Mouse (Mus musculus) forebrain, embryonic 14.5 days (tissue): ENCODE measurements around the gene Exo5. TPM values are rescaled to one million over a fixed set of nuclear protein-coding genes. Genes with fewer than 3 reads are reported as not detected.

Experiments used
- microRNA-seq: library from miRNA; unstranded; fragments of <30 nt; microRNA quantifications from one replicate; pipeline ENCODE4, GENCODE M21; 2016
- polyA plus RNA-seq: library from polyadenylated mRNA; unstranded; fragments of >200 nt; fragmentation: Nextera tagmentation; extraction: Ambion mirVana; gene quantifications from 2 replicates; pipeline ENCODE4 v1.2.1, GENCODE M21; 2014

Gene Exo5
- polyA plus RNA-seq, 1 experiment from 2014 or later: 41.4 TPM

Small RNA genes within 50 kb of the gene (microRNA-seq; reads per million reads assigned to microRNA genes)
- not detected for gene Mir7015

Other genes with a start within 250 kb of the Exo5 start
- gene Kcnq4, start 176.4 kb downstream of the Exo5 start, polyA plus RNA-seq: 5.0 and 6.5 TPM in 2 replicates
- 120 and 123 TPM in 2 replicates for gene Nfyc, start 93.4 kb downstream of the Exo5 start, polyA plus RNA-seq
- gene Rims3, start 70.2 kb downstream of the Exo5 start, polyA plus RNA-seq: 8.1 and 9.0 TPM in 2 replicates
- gene Zfp69, start 26.7 kb upstream of the Exo5 start, polyA plus RNA-seq: 5.1 and 5.3 TPM in 2 replicates
- 35.3 and 40.9 TPM in 2 replicates for gene Smap2, start 92.2 kb upstream of the Exo5 start, polyA plus RNA-seq
- gene Col9a2, start 114.4 kb upstream of the Exo5 start, polyA plus RNA-seq: 2.2 and 3.8 TPM in 2 replicates
- 22.3 and 26.3 TPM in 2 replicates for gene Zmpste24, start 173.2 kb upstream of the Exo5 start, polyA plus RNA-seq
- gene Tmco2, start 184.2 kb upstream of the Exo5 start, polyA plus RNA-seq: not detected in 2 replicates